Mouse (Mus musculus): ENCODE measurements at regions not wholly inside any gene's neighbourhood (a gene's known extent, or its start where the extent isn't known, plus 50 kb on each side); places are given as distances from the start of the nearest gene placed in this dataset.

- Histone ChIP-seq H3K4me1 (ENCODE audit: control insufficient read depth in 2 of 2, insufficient read depth in 2 of 2, low read length in 2 of 2, poor library complexity in 1 of 2) (no peaks in the 10 kb centered on the region), H3K9ac (ENCODE audit: insufficient read depth, low read depth, low read length, poor library complexity, severe bottlenecking) (no peak overlapping the region), H3K9me3 (ENCODE audit: control insufficient read depth, insufficient read depth, low read depth, low read length) (no peaks in the 10 kb centered on the region), H3K36me3 (ENCODE audit: control insufficient read depth, insufficient read depth, low read length, poor library complexity, severe bottlenecking) (no peaks in the 10 kb centered on the region), H3K27ac (ENCODE audit: insufficient read depth, low read depth, low read length, poor library complexity, severe bottlenecking) (no peak overlapping the region), H3K4me3 (ENCODE audit: insufficient read depth in 1 of 2, low read depth in 1 of 2, low read length in 2 of 2, poor library complexity in 1 of 2, severe bottlenecking in 1 of 2) (no peak overlapping the region)
- TF ChIP-seq MAFK (IDR thresholded peaks at IDR 0.05; ENCODE audit: insufficient read depth, low read depth, low read length) (no peak), ZNF384 (IDR thresholded peaks at IDR 0.05; ENCODE audit: low read depth, low read length) (no peak), HCFC1 (IDR thresholded peaks at IDR 0.05; ENCODE audit: borderline replicate concordance, insufficient read depth, low read length) (no peak), CHD2 (IDR thresholded peaks at IDR 0.05; ENCODE audit: low read depth, low read length) (no peak), ZC3H11A (IDR thresholded peaks at IDR 0.05; ENCODE audit: borderline replicate concordance, low read depth, low read length) (no peak)
- in situ Hi-C loops (cut with MboI; ENCODE audit: low sequenced_read_pairs in 2 of 2, unreplicated experiment in 2 of 2): no loop called here
- no peak for DNase-seq (ENCODE audit: low read depth, low spot score)
Measured at GRCm38 (mm10) chr11:45456724-45457123, 395.1 kb upstream of the Clint1 start.

GRCm38 (mm10) chr11:45457597-45457996, 394.3 kb upstream of the Clint1 start:
- DNase-seq (ENCODE audit: low read depth, low spot score): no peak
- in situ Hi-C loops (cut with MboI; ENCODE audit: low sequenced_read_pairs in 2 of 2, unreplicated experiment in 2 of 2): no loop called here
- Histone ChIP-seq H3K4me3 (ENCODE audit: insufficient read depth in 1 of 2, low read depth in 1 of 2, low read length in 2 of 2, poor library complexity in 1 of 2, severe bottlenecking in 1 of 2) (no peak overlapping the region), H3K9ac (ENCODE audit: insufficient read depth, low read depth, low read length, poor library complexity, severe bottlenecking) (no peak overlapping the region), H3K36me3 (ENCODE audit: control insufficient read depth, insufficient read depth, low read length, poor library complexity, severe bottlenecking) (no peaks in the 10 kb centered on the region), H3K27ac (ENCODE audit: insufficient read depth, low read depth, low read length, poor library complexity, severe bottlenecking) (no peak overlapping the region), H3K4me1 (ENCODE audit: control insufficient read depth in 2 of 2, insufficient read depth in 2 of 2, low read length in 2 of 2, poor library complexity in 1 of 2) (no peaks in the 10 kb centered on the region), H3K9me3 (ENCODE audit: control insufficient read depth, insufficient read depth, low read depth, low read length) (no peaks in the 10 kb centered on the region)
- TF ChIP-seq MAFK (IDR thresholded peaks at IDR 0.05; ENCODE audit: insufficient read depth, low read depth, low read length) (no peak), ZNF384 (IDR thresholded peaks at IDR 0.05; ENCODE audit: low read depth, low read length) (no peak), CHD2 (IDR thresholded peaks at IDR 0.05; ENCODE audit: low read depth, low read length) (no peak), ZC3H11A (IDR thresholded peaks at IDR 0.05; ENCODE audit: borderline replicate concordance, low read depth, low read length) (no peak), HCFC1 (IDR thresholded peaks at IDR 0.05; ENCODE audit: borderline replicate concordance, insufficient read depth, low read length) (no peak)

- no peaks in the 10 kb centered on the region for H3K9me3 ChIP-seq (ENCODE audit: control insufficient read depth, insufficient read depth, low read depth, low read length)
- no peaks in the 10 kb centered on the region for H3K36me3 ChIP-seq (ENCODE audit: control insufficient read depth, insufficient read depth, low read length, poor library complexity, severe bottlenecking)
- no peak for DNase-seq (ENCODE audit: low read depth, low spot score)
- no peak overlapping the region for H3K9ac ChIP-seq (ENCODE audit: insufficient read depth, low read depth, low read length, poor library complexity, severe bottlenecking)
- no peaks in the 10 kb centered on the region for H3K4me1 ChIP-seq (ENCODE audit: control insufficient read depth in 2 of 2, insufficient read depth in 2 of 2, low read length in 2 of 2, poor library complexity in 1 of 2)
- in situ Hi-C loops (cut with MboI; ENCODE audit: low sequenced_read_pairs in 2 of 2, unreplicated experiment in 2 of 2): no loop called here
- H3K27ac ChIP-seq (ENCODE audit: insufficient read depth, low read depth, low read length, poor library complexity, severe bottlenecking): no peak overlapping the region
- H3K4me3 ChIP-seq (ENCODE audit: insufficient read depth in 1 of 2, low read depth in 1 of 2, low read length in 2 of 2, poor library complexity in 1 of 2, severe bottlenecking in 1 of 2): no peak overlapping the region
- TF ChIP-seq ZNF384 (IDR thresholded peaks at IDR 0.05; ENCODE audit: low read depth, low read length) (no peak), ZC3H11A (IDR thresholded peaks at IDR 0.05; ENCODE audit: borderline replicate concordance, low read depth, low read length) (no peak), HCFC1 (IDR thresholded peaks at IDR 0.05; ENCODE audit: borderline replicate concordance, insufficient read depth, low read length) (no peak), MAFK (IDR thresholded peaks at IDR 0.05; ENCODE audit: insufficient read depth, low read depth, low read length) (no peak), CHD2 (IDR thresholded peaks at IDR 0.05; ENCODE audit: low read depth, low read length) (no peak)
Measured at GRCm38 (mm10) chr11:45460000-45460792, 391.7 kb upstream of the Clint1 start.

DNA sequence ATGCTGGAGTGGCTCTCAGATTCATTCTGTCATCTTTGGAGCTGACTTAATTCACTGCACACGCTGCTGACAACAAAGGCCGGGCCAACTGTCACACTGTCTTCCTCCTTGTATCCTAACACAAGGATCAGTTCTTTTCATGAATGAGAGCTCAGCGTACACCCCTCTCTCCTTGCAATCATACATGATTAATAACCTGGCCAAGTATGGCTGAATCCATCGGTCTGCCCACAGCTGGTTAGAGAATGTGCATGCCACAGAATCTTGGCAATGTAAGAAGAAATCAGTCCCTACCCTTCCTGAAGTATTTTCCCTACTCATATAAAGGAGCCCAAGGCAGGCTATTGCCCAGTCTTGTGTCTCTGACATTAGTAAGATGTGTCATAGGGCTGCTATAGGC, 387.4 kb upstream of the Clint1 start:
- no peaks in the 10 kb centered on the region for H3K9me3 ChIP-seq (ENCODE audit: control insufficient read depth, insufficient read depth, low read depth, low read length)
- H3K27ac ChIP-seq (ENCODE audit: insufficient read depth, low read depth, low read length, poor library complexity, severe bottlenecking): no peak overlapping the region
- no peak for DNase-seq (ENCODE audit: low read depth, low spot score)
- no peaks in the 10 kb centered on the region for H3K4me1 ChIP-seq (ENCODE audit: control insufficient read depth in 2 of 2, insufficient read depth in 2 of 2, low read length in 2 of 2, poor library complexity in 1 of 2)
- H3K4me3 ChIP-seq (ENCODE audit: insufficient read depth in 1 of 2, low read depth in 1 of 2, low read length in 2 of 2, poor library complexity in 1 of 2, severe bottlenecking in 1 of 2): no peak overlapping the region
- no peak overlapping the region for H3K9ac ChIP-seq (ENCODE audit: insufficient read depth, low read depth, low read length, poor library complexity, severe bottlenecking)
- in situ Hi-C loops (cut with MboI; ENCODE audit: low sequenced_read_pairs in 2 of 2, unreplicated experiment in 2 of 2): no loop called here
- TF ChIP-seq ZC3H11A (IDR thresholded peaks at IDR 0.05; ENCODE audit: borderline replicate concordance, low read depth, low read length) (no peak), ZNF384 (IDR thresholded peaks at IDR 0.05; ENCODE audit: low read depth, low read length) (no peak), HCFC1 (IDR thresholded peaks at IDR 0.05; ENCODE audit: borderline replicate concordance, insufficient read depth, low read length) (no peak), CHD2 (IDR thresholded peaks at IDR 0.05; ENCODE audit: low read depth, low read length) (no peak), MAFK (IDR thresholded peaks at IDR 0.05; ENCODE audit: insufficient read depth, low read depth, low read length) (no peak)
- H3K36me3 ChIP-seq (ENCODE audit: control insufficient read depth, insufficient read depth, low read length, poor library complexity, severe bottlenecking): no peaks in the 10 kb centered on the region
